Mouse (Mus musculus) ES-Bruce4 (cell line): Measurements from ENCODE around the gene Mtus2. TPM values are rescaled to one million over a fixed set of nuclear protein-coding genes. Genes with fewer than 3 reads are reported as not detected.

Source experiments
- H3K27ac ChIP-seq: 2 replicates; pipeline ENCODE4 v1.5.1; 2012; ENCODE audit warnings: low read length, inconsistent platforms; ENCODE audit not compliant: insufficient read depth
- H3K27me3 ChIP-seq: 2 replicates; pipeline ENCODE4 v1.6.1; 2012; ENCODE audit warnings: mild to moderate bottlenecking, low read length, inconsistent platforms; ENCODE audit not compliant: control insufficient read depth, poor library complexity, insufficient read depth, severe bottlenecking
- H3K36me3 ChIP-seq: 2 replicates; pipeline ENCODE4 v1.6.1; 2012; ENCODE audit warnings: inconsistent platforms, mild to moderate bottlenecking, low read length, moderate library complexity; ENCODE audit not compliant: control insufficient read depth, poor library complexity, insufficient read depth, severe bottlenecking
- H3K4me1 ChIP-seq: one replicate; pipeline ENCODE4 v1.8.1; 2011; ENCODE audit warnings: low read length; ENCODE audit not compliant: control insufficient read depth, insufficient read depth
- H3K4me3 ChIP-seq: 2 replicates; pipeline ENCODE4 v1.5.1; 2011; ENCODE audit warnings: low read depth, mild to moderate bottlenecking, low read length
- H3K9ac ChIP-seq: 2 replicates; pipeline ENCODE4 v1.6.1; 2012; ENCODE audit warnings: low read depth, mild to moderate bottlenecking, inconsistent platforms; ENCODE audit not compliant: poor library complexity, severe bottlenecking
- H3K9me3 ChIP-seq: replicated peaks from 2 replicates; pipeline ENCODE4 v1.6.1; 2012; ENCODE audit warnings: mild to moderate bottlenecking, low read length, inconsistent platforms; ENCODE audit not compliant: control insufficient read depth, poor library complexity, insufficient read depth, severe bottlenecking
- CTCF ChIP-seq: IDR thresholded peaks from one replicate; pipeline ENCODE4 v1.8.1; 2011; ENCODE audit warnings: low read depth, low read length
- EP300 ChIP-seq: IDR thresholded peaks from 2 replicates; pipeline ENCODE4 v1.6.1; 2011; ENCODE audit warnings: low read depth, low read length; ENCODE audit not compliant: insufficient read depth
- POLR2A ChIP-seq: IDR thresholded peaks from one replicate; pipeline ENCODE4 v1.8.1; 2011; ENCODE audit warnings: low read length; ENCODE audit not compliant: insufficient read depth
- polyA plus RNA-seq: library from polyadenylated mRNA; stranded (reverse); fragments of >200 nt; gene quantifications from 2 replicates; pipeline ENCODE4 v1.2.4, GENCODE M21; 2011; ENCODE audit warnings: low read depth; ENCODE audit not compliant: missing spikeins, insufficient read depth, insufficient read length

Mtus2 gene
- polyA plus RNA-seq, 1 experiment: 2.4 TPM

- H3K4me3 ChIP-seq: no peak overlapping the region
- H3K9me3 ChIP-seq: peaks cover 2% of the 10 kb centered on the region; the same call in 1 of the 2 replicates
- no peaks in the 10 kb centered on the region for H3K36me3 ChIP-seq
- TF ChIP-seq CTCF (no peak), POLR2A (no peak), EP300 (no peak)
- H3K4me1 ChIP-seq: no peaks in the 10 kb centered on the region
- H3K9ac ChIP-seq: no peak overlapping the region
- H3K27ac ChIP-seq: no peak overlapping the region
- H3K27me3 ChIP-seq: no peaks in the 10 kb centered on the region
Observed at GRCm38 (mm10) chr5:148146200-148146823, 189.2 kb downstream of the Mtus2 start.

- Histone ChIP-seq H3K4me3 (no peak overlapping the region), H3K4me1 (no peaks in the 10 kb centered on the region), H3K9ac (no peak overlapping the region), H3K27ac (no peak overlapping the region), H3K9me3 (peaks cover 2% of the 10 kb centered on the region; the same call in 1 of the 2 replicates), H3K27me3 (no peaks in the 10 kb centered on the region), H3K36me3 (no peaks in the 10 kb centered on the region)
- no peak for TF ChIP-seq POLR2A
- no peak for TF ChIP-seq EP300
- TF ChIP-seq CTCF: no peak
Observed at GRCm38 (mm10) chr5:148151894-148152599, 194.9 kb downstream of the Mtus2 start.

- TF ChIP-seq CTCF (no peak), POLR2A (no peak), EP300 (no peak)
- Histone ChIP-seq H3K4me1 (no peaks in the 10 kb centered on the region), H3K4me3 (no peak overlapping the region), H3K27ac (no peak overlapping the region), H3K9me3 (peaks cover 2% of the 10 kb centered on the region; the same call in 1 of the 2 replicates), H3K9ac (no peak overlapping the region), H3K27me3 (no peaks in the 10 kb centered on the region), H3K36me3 (no peaks in the 10 kb centered on the region)
Observed at GRCm38 (mm10) chr5:148152600-148153402, 195.7 kb downstream of the Mtus2 start.

GRCm38 (mm10) chr5:148153403-148153713 lies 196.2 kb downstream of the Mtus2 start:
- H3K36me3 ChIP-seq: no peaks in the 10 kb centered on the region
- TF ChIP-seq POLR2A (no peak), CTCF (no peak), EP300 (no peak)
- H3K27ac ChIP-seq: no peak overlapping the region
- H3K9ac ChIP-seq: no peak overlapping the region
- no peaks in the 10 kb centered on the region for H3K4me1 ChIP-seq
- peaks cover 2% of the 10 kb centered on the region; the same call in 1 of the 2 replicates for H3K9me3 ChIP-seq
- no peak overlapping the region for H3K4me3 ChIP-seq
- H3K27me3 ChIP-seq: no peaks in the 10 kb centered on the region

GRCm38 (mm10) chr5:148154727-148155126 lies 197.6 kb downstream of the Mtus2 start:
- H3K4me1 ChIP-seq: no peaks in the 10 kb centered on the region
- 0 out of 2 replicates have a peak, but pooled peaks cover 2% of the 10 kb centered on the region for H3K9me3 ChIP-seq
- no peak overlapping the region for H3K27ac ChIP-seq
- no peak for TF ChIP-seq CTCF
- TF ChIP-seq POLR2A: no peak
- no peak for TF ChIP-seq EP300
- H3K27me3 ChIP-seq: no peaks in the 10 kb centered on the region
- no peak overlapping the region for H3K9ac ChIP-seq
- H3K36me3 ChIP-seq: no peaks in the 10 kb centered on the region
- no peak overlapping the region for H3K4me3 ChIP-seq

- no peak overlapping the region for H3K4me3 ChIP-seq
- TF ChIP-seq POLR2A: no peak
- TF ChIP-seq CTCF: no peak
- no peak for TF ChIP-seq EP300
- no peak overlapping the region for H3K9ac ChIP-seq
- no peaks in the 10 kb centered on the region for H3K9me3 ChIP-seq
- no peak overlapping the region for H3K27ac ChIP-seq
- H3K4me1 ChIP-seq: no peaks in the 10 kb centered on the region
- H3K36me3 ChIP-seq: no peaks in the 10 kb centered on the region
- no peaks in the 10 kb centered on the region for H3K27me3 ChIP-seq
Observed at GRCm38 (mm10) chr5:148159328-148159727, 202.2 kb downstream of the Mtus2 start.
